Mouse (Mus musculus): ENCODE measurements around the gene Pacsin2.

DNA sequence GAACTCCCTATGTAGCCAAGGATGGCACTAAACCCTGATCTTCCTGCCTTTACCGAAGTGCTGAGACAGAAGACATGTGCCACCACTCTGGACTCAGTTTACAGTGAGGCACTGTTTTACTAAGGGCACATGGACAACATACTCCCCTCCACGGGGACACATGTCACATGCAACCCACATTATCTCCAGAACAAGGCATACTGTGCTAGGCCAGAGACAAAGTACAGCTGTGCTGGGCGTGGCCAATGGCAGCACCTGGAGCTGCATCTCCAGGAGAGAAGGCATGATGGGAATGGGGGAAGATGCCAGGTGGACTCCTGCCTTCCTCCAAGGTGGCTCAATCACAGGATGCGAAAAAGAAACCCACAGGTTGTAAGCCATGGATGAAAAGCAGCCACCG, 135.5 kb downstream of the Pacsin2 start:
- TF ChIP-seq TAL1 (IDR thresholded peaks at IDR 0.05; ENCODE audit: low read length): no peak
- TF ChIP-seq GATA1 (IDR thresholded peaks at IDR 0.05; ENCODE audit: low read length): no peak

All from erythroblast, embryonic 14.5 days (primary cell).